ENCODE assay signal across 8 mouse cellular contexts in the genomic region with DNA sequence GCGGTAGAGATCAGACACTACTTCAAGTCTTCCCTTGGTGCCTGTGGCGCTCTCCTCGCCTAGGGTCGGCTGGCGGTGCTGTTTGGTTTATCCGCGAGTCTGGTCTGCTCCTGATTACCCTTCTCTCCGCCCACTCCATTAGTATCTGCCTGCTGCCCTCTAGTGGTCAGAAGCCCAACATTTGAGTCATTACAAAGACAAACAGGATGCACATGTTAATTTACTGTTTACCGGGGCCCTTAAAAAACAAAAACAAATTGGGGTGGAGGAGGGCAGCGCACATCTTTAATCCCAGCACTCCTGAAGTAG. TPM values are rescaled to one million over a fixed set of nuclear protein-coding genes. Genes with fewer than 3 reads are reported as not detected.
DNase-seq lines count a peak whose midpoint lies in the region; ATAC-seq and TF ChIP-seq lines count a peak whose summit lies in the region.

No protein-coding gene starts in this region.

- ATAC-seq in forebrain, embryonic 14.5 days: peak; percentile 92

- intact Hi-C loops in heart, postnatal 25 days (cut with DNase I): loop anchor here (2.0 kb wide), 2 partner anchors 86 to 110 kb away; no protein-coding TSS in a partner anchor

- TF ChIP-seq CTCF in MEL (IDR thresholded peaks at IDR 0.05 in 2 of 3, conservative IDR thresholded peaks at IDR 0.05 in 1 of 3; ENCODE audit: control insufficient read depth in 1 of 3, insufficient read depth in 1 of 3, low read depth in 2 of 3, low read length in 3 of 3, poor library complexity in 1 of 3, severe bottlenecking in 1 of 3): peak; percentile 46 to 68 (median 52)
- peak; percentile 68 for TF ChIP-seq CTCF in lung, adult 2 months (IDR thresholded peaks at IDR 0.05; ENCODE audit: insufficient read depth, low read length)
- TF ChIP-seq CTCF in olfactory bulb, adult 2 months (IDR thresholded peaks at IDR 0.05; ENCODE audit: insufficient read depth, low read depth, low read length): no peak

- H3K27ac ChIP-seq in MEL (ENCODE audit: control insufficient read depth, low read depth, low read length): no peak overlapping the region
- no peak overlapping the region for H3K27ac ChIP-seq in forebrain, embryonic 14.5 days (ENCODE audit: low read depth, low read length)
- H3K27ac ChIP-seq in olfactory bulb, adult 2 months (ENCODE audit: insufficient read depth, low read depth, low read length): no peak overlapping the region

- no peaks in the 10 kb centered on the region for H3K9me3 ChIP-seq in MEL (replicated peaks; ENCODE audit: insufficient read depth, low read length)
- no peaks in the 10 kb centered on the region for H3K9me3 ChIP-seq in forebrain, embryonic 14.5 days (replicated peaks; ENCODE audit: control insufficient read depth, low read length)

- peak; percentile 71 for TF ChIP-seq RAD21 in MEL (IDR thresholded peaks at IDR 0.05; ENCODE audit: low read depth, low read length)

- TF ChIP-seq EP300 in MEL (IDR thresholded peaks at IDR 0.05; ENCODE audit: low read depth in 1 of 2, low read length in 2 of 2): no peak

- H3K4me3 ChIP-seq in MEL (ENCODE audit: control insufficient read depth in 1 of 2, insufficient read depth in 1 of 2, low read depth in 2 of 2, low read length in 2 of 2): no peak overlapping the region
- peak overlapping the region; percentile 2; the same call in 1 of the 2 replicates for H3K4me3 ChIP-seq in forebrain, embryonic 14.5 days (ENCODE audit: low read depth, low read length)
- peak overlapping the region; percentile 7 for H3K4me3 ChIP-seq in lung, adult 2 months (replicated peaks; ENCODE audit: extremely low read depth, low read depth, low read length)
- peak overlapping the region; percentile 34; the same call in 1 of the 2 replicates for H3K4me3 ChIP-seq in olfactory bulb, adult 2 months (ENCODE audit: insufficient read depth, low read depth, low read length)

- no peaks in the 10 kb centered on the region for H3K79me2 ChIP-seq in MEL (ENCODE audit: control insufficient read depth, insufficient read depth, low read length, poor library complexity)

- no peaks in the 10 kb centered on the region; a peak in 1 of 4 replicates for H3K36me3 ChIP-seq in MEL (ENCODE audit: control insufficient read depth in 1 of 2, insufficient read depth in 2 of 2, low read length in 2 of 2)
- H3K36me3 ChIP-seq in forebrain, embryonic 14.5 days (ENCODE audit: control insufficient read depth, insufficient read depth, low read length): peaks cover 18% of the 10 kb centered on the region

- under 1% methylated on average over 10 of the region's 10 CpGs for WGBS in forebrain, embryonic 14.5 days
- under 1% methylated on average over 10 of the region's 10 CpGs for WGBS in lung, adult 2 months
- 1% methylated on average over 10 of the region's 10 CpGs for WGBS in olfactory bulb, adult 2 months

- H3K27me3 ChIP-seq in MEL (ENCODE audit: control insufficient read depth in 1 of 2, insufficient read depth in 2 of 2, low read length in 2 of 2): no peaks in the 10 kb centered on the region
- no peaks in the 10 kb centered on the region for H3K27me3 ChIP-seq in forebrain, embryonic 14.5 days (replicated peaks; ENCODE audit: control insufficient read depth, insufficient read depth, low read length)

- TF ChIP-seq POLR2A in MEL (IDR thresholded peaks at IDR 0.05; ENCODE audit: control insufficient read depth in 1 of 2, insufficient read depth in 1 of 2, low read depth in 1 of 2, low read length in 2 of 2, poor library complexity in 1 of 2): no peak
- peak; percentile 33; the same call in 1 of the 2 replicates for TF ChIP-seq POLR2A in lung, adult 2 months (IDR thresholded peaks at IDR 0.05; ENCODE audit: borderline replicate concordance, extremely low read depth, low read depth, low read length)
- no peak for TF ChIP-seq POLR2A in olfactory bulb, adult 2 months (IDR thresholded peaks at IDR 0.05; ENCODE audit: insufficient read depth, low read depth, low read length)

- H3K4me2 ChIP-seq in forebrain, embryonic 14.5 days (ENCODE audit: low read length): peak overlapping the region; percentile 40

- H3K4me1 ChIP-seq in MEL (ENCODE audit: control insufficient read depth in 1 of 2, insufficient read depth in 2 of 2, low read length in 2 of 2): no peaks in the 10 kb centered on the region
- peaks cover 5% of the 10 kb centered on the region for H3K4me1 ChIP-seq in forebrain, embryonic 14.5 days (ENCODE audit: control insufficient read depth, insufficient read depth, low read length)
- no peaks in the 10 kb centered on the region; the same call in 1 of the 2 replicates for H3K4me1 ChIP-seq in lung, adult 2 months (ENCODE audit: control insufficient read depth, insufficient read depth, low read length)
- peaks cover 5% of the 10 kb centered on the region for H3K4me1 ChIP-seq in olfactory bulb, adult 2 months (ENCODE audit: control insufficient read depth, insufficient read depth, low read length)

- no peak overlapping the region for H3K9ac ChIP-seq in MEL (ENCODE audit: control insufficient read depth, low read depth, low read length, poor library complexity, severe bottlenecking)
- peak overlapping the region; percentile 46 for H3K9ac ChIP-seq in forebrain, embryonic 14.5 days (ENCODE audit: low read length)

- peak; percentile 87 for DNase-seq in MEL (ENCODE audit: low read depth, low spot score)
- peak; percentile 80 for DNase-seq in cerebellum, adult 11 months
- DNase-seq in forebrain, embryonic 14.5 days (ENCODE audit: low spot score): peak; percentile 95
- peak; percentile 38 for DNase-seq in heart, postnatal 25 days (ENCODE audit: low spot score)
- DNase-seq in layer of hippocampus, adult 18-20 months (ENCODE audit: low spot score in 2 of 2): peak; percentile 47 to 81
- DNase-seq in lung, adult 2 months: peak; percentile 70
- peak; percentile 67 for DNase-seq in thymus, postnatal 25 days

TF ChIP-seq in MEL, 35 proteins besides CTCF, POLR2A, EP300 and RAD21 (continues in another document):
- no peak for TF ChIP-seq ELF1 (IDR thresholded peaks at IDR 0.05; ENCODE audit: low read depth, low read length)
- TF ChIP-seq MXI1 (IDR thresholded peaks at IDR 0.05; ENCODE audit: low read depth, low read length): 0 out of 2 replicates have a peak, but pooled peaks have one; percentile 19
- peak; percentile 27; the same call in 1 of the 2 replicates for TF ChIP-seq SIN3A (IDR thresholded peaks at IDR 0.05; ENCODE audit: low read length)
- no peak for TF ChIP-seq ZKSCAN1 (IDR thresholded peaks at IDR 0.05; ENCODE audit: low read depth, low read length)
- peak; percentile 77 for TF ChIP-seq ZC3H11A (IDR thresholded peaks at IDR 0.05; ENCODE audit: low read depth, low read length)
- TF ChIP-seq MAX (IDR thresholded peaks at IDR 0.05; ENCODE audit: low read length): no peak
- TF ChIP-seq ZMIZ1 (IDR thresholded peaks at IDR 0.05; ENCODE audit: low read depth, low read length): no peak
- no peak for TF ChIP-seq GABPA (IDR thresholded peaks at IDR 0.05; ENCODE audit: low read depth, low read length)
- TF ChIP-seq TCF12 (IDR thresholded peaks at IDR 0.05; ENCODE audit: low read depth, low read length): no peak
- no peak for TF ChIP-seq E2F4 (IDR thresholded peaks at IDR 0.05; ENCODE audit: borderline replicate concordance, low read depth, low read length)
- no peak for TF ChIP-seq BHLHE40 (IDR thresholded peaks at IDR 0.05; ENCODE audit: borderline replicate concordance, low read depth, low read length)
- TF ChIP-seq TBP (IDR thresholded peaks at IDR 0.05; ENCODE audit: low read depth, low read length): peak; percentile 47; the same call in 1 of the 2 replicates
- no peak for TF ChIP-seq POLR2AphosphoS5 (IDR thresholded peaks at IDR 0.05; ENCODE audit: borderline replicate concordance, low read depth, low read length)
- peak; percentile 77 for TF ChIP-seq SMC3 (IDR thresholded peaks at IDR 0.05; ENCODE audit: low read depth, low read length)
- no peak for TF ChIP-seq NRF1 (IDR thresholded peaks at IDR 0.05; ENCODE audit: insufficient read depth, low read depth, low read length, poor library complexity, severe bottlenecking)
- TF ChIP-seq CHD1 (IDR thresholded peaks at IDR 0.05; ENCODE audit: low read depth, low read length): no peak
- no peak for TF ChIP-seq MYB (IDR thresholded peaks at IDR 0.05; ENCODE audit: low read depth, low read length)
- TF ChIP-seq MYC (IDR thresholded peaks at IDR 0.05; ENCODE audit: low read depth, low read length): no peak
- no peak for TF ChIP-seq CHD2 (IDR thresholded peaks at IDR 0.05; ENCODE audit: low read length)
- TF ChIP-seq ETS1 (IDR thresholded peaks at IDR 0.05; ENCODE audit: low read depth, low read length): no peak

RNA-seq across cellular contexts. Expression of a gene that starts 0.7 kb away (rescaled TPM):
- not detected in 2 replicates for total RNA-seq in MEL (2012; rRNA removed)
- not detected for polyA plus RNA-seq in MEL (2012; ENCODE audit: insufficient read depth in 1 of 2, insufficient read length in 2 of 2, low read depth in 1 of 2, low replicate concordance in 2 of 2, missing spikeins in 1 of 2)
- 0.13 and 0.14 TPM in 2 replicates for polyA plus RNA-seq in forebrain, embryonic 14.5 days (2014; fragmentation: Nextera tagmentation; extraction: Ambion mirVana)
- total RNA-seq in heart, postnatal 25 days (2021): not detected
- total RNA-seq in layer of hippocampus, adult 18-20 months (2021): not detected
- 19.2 and 19.5 TPM in 2 replicates for polyA plus RNA-seq in lung, adult 2 months (2012; rRNA removed)
- not detected in 2 replicates for polyA plus RNA-seq in olfactory bulb, adult 2 months (2012; ENCODE audit: insufficient read depth, insufficient read length, low replicate concordance, missing spikeins)

RNA-seq across cellular contexts. Expression of a gene that starts 24.8 kb away (rescaled TPM):
- 6.5 and 8.1 TPM in 2 replicates for total RNA-seq in MEL (2012; rRNA removed)
- polyA plus RNA-seq in MEL (2012; ENCODE audit: insufficient read depth in 1 of 2, insufficient read length in 2 of 2, low read depth in 1 of 2, low replicate concordance in 2 of 2, missing spikeins in 1 of 2): 10 to 100 TPM in 1 of 2 experiments, not detected in 1; 17.4 TPM
- polyA plus RNA-seq in forebrain, embryonic 14.5 days (2014; fragmentation: Nextera tagmentation; extraction: Ambion mirVana): 81.4 and 88.9 TPM in 2 replicates
- total RNA-seq in heart, postnatal 25 days (2021): 10 to 100 TPM; 22.1 TPM
- 10 to 100 TPM; 45.3 to 55.3 TPM for total RNA-seq in layer of hippocampus, adult 18-20 months (2021)
- polyA plus RNA-seq in lung, adult 2 months (2012; rRNA removed): 34.5 and 38.1 TPM in 2 replicates
- polyA plus RNA-seq in olfactory bulb, adult 2 months (2012; ENCODE audit: insufficient read depth, insufficient read length, low replicate concordance, missing spikeins): not detected in 2 replicates

RNA-seq across cellular contexts. Expression of a gene that starts 54.5 kb away (rescaled TPM):
- total RNA-seq in MEL (2012; rRNA removed): 177 and 182 TPM in 2 replicates
- polyA plus RNA-seq in MEL (2012; ENCODE audit: insufficient read depth in 1 of 2, insufficient read length in 2 of 2, low read depth in 1 of 2, low replicate concordance in 2 of 2, missing spikeins in 1 of 2): 100 to 1,000 TPM in 1 of 2 experiments, not detected in 1; 315 TPM
- 148 and 156 TPM in 2 replicates for polyA plus RNA-seq in forebrain, embryonic 14.5 days (2014; fragmentation: Nextera tagmentation; extraction: Ambion mirVana)
- total RNA-seq in heart, postnatal 25 days (2021): 100 to 1,000 TPM; 391 to 392 TPM
- total RNA-seq in layer of hippocampus, adult 18-20 months (2021): 100 to 1,000 TPM; 181 to 183 TPM
- 29.6 and 51.9 TPM in 2 replicates for polyA plus RNA-seq in lung, adult 2 months (2012; rRNA removed)
- polyA plus RNA-seq in olfactory bulb, adult 2 months (2012; ENCODE audit: insufficient read depth, insufficient read length, low replicate concordance, missing spikeins): not detected in 2 replicates

Comparison
In these comparisons a context has a peak if more than half of its experiments do, and no peak if none do; other contexts are left out.
1. DNase-seq: peak in every context shown above with its lines; median percentile 95 in forebrain, embryonic 14.5 days; 87 in MEL; 80 in cerebellum, adult 11 months; 70 in lung, adult 2 months; 67 in thymus, postnatal 25 days; 64 in layer of hippocampus, adult 18-20 months; 38 in heart, postnatal 25 days.
2. H3K4me3 ChIP-seq: peak in forebrain, embryonic 14.5 days (single experiment), lung, adult 2 months (single experiment) and olfactory bulb, adult 2 months (single experiment); none in MEL (0 of 2).
3. RNA of a gene that starts 0.7 kb away (polyA plus RNA-seq): 19.2 to 19.5 TPM in lung, adult 2 months; 0.13 to 0.14 TPM in forebrain, embryonic 14.5 days, not detected in MEL and not detected in olfactory bulb, adult 2 months; every median in the first group is over 10 times any median in the second.